ENCODE assay signal across 21 mouse cellular contexts in the genomic region with DNA sequence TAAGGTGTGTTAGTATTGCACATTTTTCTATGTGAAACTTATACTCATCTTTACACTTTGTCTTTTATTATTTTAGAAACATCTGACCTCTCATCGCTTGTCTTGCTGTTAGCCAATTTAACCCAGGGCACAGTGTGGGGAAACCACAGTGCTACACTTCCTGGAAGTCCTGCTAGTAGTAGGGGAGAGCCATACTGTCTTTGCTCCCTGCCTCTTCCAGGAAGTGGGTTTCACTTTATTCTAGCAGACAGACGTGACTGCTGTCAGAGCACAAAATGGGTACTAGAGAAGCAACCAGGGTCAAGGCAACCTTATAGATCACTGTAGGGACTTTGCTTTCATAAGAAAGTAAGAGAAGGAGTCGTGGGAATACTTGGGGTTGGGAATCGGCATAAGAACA. TPM values are rescaled to one million over a fixed set of nuclear protein-coding genes. Genes with fewer than 3 reads are reported as not detected.
DNase-seq lines count a peak whose midpoint lies in the region; ATAC-seq and TF ChIP-seq lines count a peak whose summit lies in the region.
"Had no signal": no experiment of that assay in that cellular context is flagged by ENCODE, and none has a peak within 500 bp of the region (broad histone marks: within the 10 kb centered on the region; RNA-seq: fewer than 3 reads in every experiment).

No protein-coding gene starts in this region.

- 61% methylated on average over 4 of the region's 4 CpGs for WGBS in cerebellum, adult 2 months

- H3K27me3 ChIP-seq in cerebellum, adult 2 months (ENCODE audit: control insufficient read depth, insufficient read depth, low read length) = no peaks in the 10 kb centered on the region
- H3K27me3 ChIP-seq: midbrain, embryonic 13.5 days had no signal

- intact Hi-C loops in left cerebral cortex, postnatal 10 days (cut with DNase I) = no loop called here

- no peaks in the 10 kb centered on the region for H3K4me1 ChIP-seq in cerebellum, adult 2 months (ENCODE audit: control insufficient read depth, insufficient read depth, low read length)
- H3K4me1 ChIP-seq: midbrain, embryonic 13.5 days had no signal

- no peak overlapping the region for H3K27ac ChIP-seq in cerebellum, adult 2 months (ENCODE audit: insufficient read depth, low read length)
- H3K27ac ChIP-seq: hindbrain, postnatal 0 days; liver, embryonic 15.5 days; midbrain, embryonic 13.5 days had no signal

- no peak for TF ChIP-seq POLR2A in cerebellum, adult 2 months (IDR thresholded peaks at IDR 0.05; ENCODE audit: borderline replicate concordance, insufficient read depth, low read length)

- ATAC-seq in CD4-positive, CD25-positive, alpha-beta regulatory T cell, adult 4 months = peak; percentile 99
- ATAC-seq in activated CD4-positive, CD25-positive, alpha-beta regulatory T cell, adult 4 months = peak; percentile 100
- ATAC-seq: forebrain, embryonic 14.5 days; hindbrain, postnatal 0 days; lung, postnatal 0 days; midbrain, embryonic 13.5 days had no signal

- peak; percentile 69 for DNase-seq in naive thymus-derived CD4-positive, alpha-beta T cell, adult 2 months (ENCODE audit: low read depth)
- DNase-seq in thymus, postnatal 14 days = peak; percentile 66
- DNase-seq in left cerebral cortex, adult 18-20 months (ENCODE audit: low spot score in 2 of 2) = no peak
- DNase-seq in cerebellum, postnatal 14 days = no peak
- no peak for DNase-seq in cerebellum, adult 2 months
- no peak for DNase-seq in left cerebral cortex, postnatal 10 days (ENCODE audit: extremely low spot score in 1 of 2, low spot score in 2 of 2)
- DNase-seq: adrenal gland, adult 2 months; cerebellum, adult 9-10 months; gastrocnemius, postnatal 14 days; kidney, adult 8-10 months; kidney, postnatal 36 days; right cerebral cortex, adult 18-20 months had no signal

- no peak for TF ChIP-seq CTCF in cerebellum, adult 2 months (IDR thresholded peaks at IDR 0.05; ENCODE audit: borderline replicate concordance, insufficient read depth, low read depth, low read length)

- H3K4me3 ChIP-seq in cerebellum, adult 2 months (replicated peaks; ENCODE audit: insufficient read depth, low read depth, low read length) = no peak overlapping the region
- H3K4me3 ChIP-seq: erythroblast, embryonic 14.5 days; liver, embryonic 15.5 days; midbrain, embryonic 13.5 days had no signal

RNA-seq across cellular contexts. Expression of gene Det1, which starts 7.0 kb away (rescaled TPM):
- 10 to 100 TPM; 18.5 to 24.1 TPM for polyA plus RNA-seq in CD4-positive, CD25-positive, alpha-beta regulatory T cell, adult 4 months (2017; shearing (Covaris generic))
- polyA plus RNA-seq in activated CD4-positive, CD25-positive, alpha-beta regulatory T cell, adult 4 months (2017; shearing (Covaris generic)) = 10 to 100 TPM; 15.7 to 18.8 TPM
- total RNA-seq in left cerebral cortex, adult 18-20 months (2021) = 1 to 10 TPM; 5.4 to 6.2 TPM
- polyA plus RNA-seq in cerebellum, adult 2 months (2012; rRNA removed) = 8.5 and 9.7 TPM in 2 replicates
- total RNA-seq in left cerebral cortex, postnatal 10 days (2021) = 1 to 10 TPM; 4.8 to 5.6 TPM

RNA-seq across cellular contexts. Expression of gene Aen, which starts 41.6 kb away (rescaled TPM):
- polyA plus RNA-seq in CD4-positive, CD25-positive, alpha-beta regulatory T cell, adult 4 months (2017; shearing (Covaris generic)) = 10 to 100 TPM; 21.7 to 28.3 TPM
- 10 to 100 TPM; 22.0 to 25.4 TPM for polyA plus RNA-seq in activated CD4-positive, CD25-positive, alpha-beta regulatory T cell, adult 4 months (2017; shearing (Covaris generic))
- total RNA-seq in left cerebral cortex, adult 18-20 months (2021) = 10 to 100 TPM; 21.5 to 25.5 TPM
- 23.7 and 27.2 TPM in 2 replicates for polyA plus RNA-seq in cerebellum, adult 2 months (2012; rRNA removed)
- total RNA-seq in left cerebral cortex, postnatal 10 days (2021) = 10 to 100 TPM; 30.7 to 34.3 TPM

RNA-seq across cellular contexts. Expression of gene Isg20, which starts 59.2 kb away (rescaled TPM):
- polyA plus RNA-seq in CD4-positive, CD25-positive, alpha-beta regulatory T cell, adult 4 months (2017; shearing (Covaris generic)) = 100 to 1,000 TPM; 108 to 134 TPM
- 100 to 1,000 TPM; 113 to 119 TPM for polyA plus RNA-seq in activated CD4-positive, CD25-positive, alpha-beta regulatory T cell, adult 4 months (2017; shearing (Covaris generic))
- total RNA-seq in left cerebral cortex, adult 18-20 months (2021) = 1 to 10 TPM in 1 of 2 experiments, under 1 TPM in 1; 0.91 to 1.4 TPM
- 1.8 and 3.0 TPM in 2 replicates for polyA plus RNA-seq in cerebellum, adult 2 months (2012; rRNA removed)
- 1 to 10 TPM in 1 of 2 experiments, under 1 TPM in 1; 0.90 to 1.1 TPM for total RNA-seq in left cerebral cortex, postnatal 10 days (2021)
- polyA plus RNA-seq: embryonic facial prominence, embryonic 11.5 days had no signal

Comparison
In these comparisons a context has a peak if more than half of its experiments do, and no peak if none do; other contexts are left out.
1. DNase-seq: peak in naive thymus-derived CD4-positive, alpha-beta T cell, adult 2 months (single experiment) and thymus, postnatal 14 days (single experiment); none in left cerebral cortex, adult 18-20 months (0 of 2), cerebellum, postnatal 14 days (0 of 2), cerebellum, adult 2 months (0 of 2) and left cerebral cortex, postnatal 10 days (0 of 2).
2. RNA of gene Isg20, which starts 59.2 kb away (polyA plus RNA-seq): 108 to 134 TPM in CD4-positive, CD25-positive, alpha-beta regulatory T cell, adult 4 months and 113 to 119 TPM in activated CD4-positive, CD25-positive, alpha-beta regulatory T cell, adult 4 months; 1.8 to 3.0 TPM in cerebellum, adult 2 months; every median in the first group is over 10 times any median in the second.